Mouse (Mus musculus) olfactory bulb, adult 2 months (tissue): ENCODE measurements at regions not wholly inside any gene's neighbourhood (a gene's known extent, or its start where the extent isn't known, plus 50 kb on each side); places are given as distances from the start of the nearest gene placed in this dataset.

Experiments
- CTCF ChIP-seq: fragments of 200-500 bp; IDR thresholded peaks from 2 replicates; pipeline ENCODE4 v1.5.1; 2012; ENCODE audit warnings: low read depth, mild to moderate bottlenecking, low read length, moderate library complexity; ENCODE audit not compliant: insufficient read depth
- POLR2A ChIP-seq: fragments of 200-500 bp; IDR thresholded peaks from 2 replicates; pipeline ENCODE4 v1.6.1; 2012; ENCODE audit warnings: mild to moderate bottlenecking, low read depth, low read length, moderate library complexity; ENCODE audit not compliant: insufficient read depth

DNA sequence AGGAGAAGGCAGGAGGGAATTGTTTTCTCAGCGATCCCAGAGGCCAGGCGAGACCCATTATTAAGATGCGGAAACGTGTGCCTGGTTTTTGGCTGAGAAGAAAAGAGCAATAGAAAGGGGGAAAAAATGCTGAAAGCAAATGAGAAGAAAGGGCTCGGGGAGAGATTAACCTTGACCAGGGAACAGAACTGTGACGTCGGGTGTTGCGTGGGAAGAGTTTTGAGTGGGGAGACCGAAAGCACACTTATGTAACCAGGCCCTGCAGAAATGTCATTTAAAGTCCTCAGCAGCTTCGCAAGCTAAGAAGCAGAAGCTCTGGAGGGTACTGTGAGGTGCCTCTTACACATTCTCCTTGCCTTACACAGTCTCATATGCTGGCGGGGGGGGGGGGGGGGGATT, 111.0 kb upstream of the Frmd6 start:
- TF ChIP-seq CTCF: no peak
- TF ChIP-seq POLR2A: no peak
